Mouse (Mus musculus) spleen, embryonic (tissue): ENCODE measurements around the gene Reep6.

ENCODE experiments used
- CTCF ChIA-PET: fragments of 350-600 bp; sonication (Branson Sonifier 250); formaldehyde crosslinking; loops from one replicate; lab custom pipeline; 2022; lab: Charles Lee

Reep6 gene

DNA sequence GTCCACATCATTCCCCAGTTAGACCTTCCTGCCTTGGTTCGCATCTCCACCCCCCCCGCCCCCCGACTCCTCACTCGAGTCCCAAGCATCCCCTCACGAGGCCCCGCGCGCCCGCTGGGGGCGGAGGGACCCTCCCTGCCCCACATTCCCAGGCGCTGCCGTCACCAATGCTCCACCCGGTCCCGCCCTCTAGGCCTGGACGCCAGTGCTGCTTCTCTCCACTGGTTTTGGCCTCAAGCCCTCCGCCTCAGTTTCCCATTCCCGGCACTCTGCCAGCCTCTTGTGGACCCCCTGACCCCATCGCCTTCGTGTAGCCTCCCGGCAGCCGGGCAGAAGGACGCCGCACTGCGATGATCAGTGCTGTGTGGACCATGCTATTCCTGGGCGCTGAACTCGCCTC is 19.2 kb downstream of the Reep6 start:
- CTCF ChIA-PET: interaction anchor here (0.8 kb wide), 1 partner anchor 12 kb away, joined by 5 read pairs; no protein-coding TSS in a partner anchor

GRCm38 (mm10) chr10:80350292-80350691 is 20.5 kb downstream of the Reep6 start:
- CTCF ChIA-PET: interaction anchor here (0.6 kb wide), 2 partner anchors 36 to 459 kb away, joined by 3 read pairs; no protein-coding TSS in a partner anchor

DNA sequence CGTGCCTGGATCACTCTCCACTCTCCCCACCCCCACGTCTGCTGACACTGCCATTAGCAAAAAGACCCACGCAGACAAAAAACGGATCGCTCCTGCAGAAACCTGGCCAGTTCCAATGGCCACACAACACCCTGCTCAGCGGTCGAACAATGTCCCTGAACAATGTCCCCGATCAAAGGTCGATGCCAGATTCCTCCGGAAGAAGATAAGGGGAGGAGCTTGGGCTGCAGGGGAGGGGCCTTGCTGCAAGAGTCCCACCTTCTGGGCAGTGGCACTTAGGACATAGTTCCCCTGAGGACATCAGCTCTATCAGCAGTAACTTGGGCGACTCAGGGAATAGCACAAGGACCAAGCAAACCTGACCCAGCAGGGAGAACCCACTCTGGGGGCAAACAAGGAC is 22.1 kb downstream of the Reep6 start:
- CTCF ChIA-PET: no interaction called here

GRCm38 (mm10) chr10:80352727-80353126 is 23.0 kb downstream of the Reep6 start:
- CTCF ChIA-PET: no interaction called here

GRCm38 (mm10) chr10:80355431-80355830 is 25.7 kb downstream of the Reep6 start:
- CTCF ChIA-PET: no interaction called here

DNA sequence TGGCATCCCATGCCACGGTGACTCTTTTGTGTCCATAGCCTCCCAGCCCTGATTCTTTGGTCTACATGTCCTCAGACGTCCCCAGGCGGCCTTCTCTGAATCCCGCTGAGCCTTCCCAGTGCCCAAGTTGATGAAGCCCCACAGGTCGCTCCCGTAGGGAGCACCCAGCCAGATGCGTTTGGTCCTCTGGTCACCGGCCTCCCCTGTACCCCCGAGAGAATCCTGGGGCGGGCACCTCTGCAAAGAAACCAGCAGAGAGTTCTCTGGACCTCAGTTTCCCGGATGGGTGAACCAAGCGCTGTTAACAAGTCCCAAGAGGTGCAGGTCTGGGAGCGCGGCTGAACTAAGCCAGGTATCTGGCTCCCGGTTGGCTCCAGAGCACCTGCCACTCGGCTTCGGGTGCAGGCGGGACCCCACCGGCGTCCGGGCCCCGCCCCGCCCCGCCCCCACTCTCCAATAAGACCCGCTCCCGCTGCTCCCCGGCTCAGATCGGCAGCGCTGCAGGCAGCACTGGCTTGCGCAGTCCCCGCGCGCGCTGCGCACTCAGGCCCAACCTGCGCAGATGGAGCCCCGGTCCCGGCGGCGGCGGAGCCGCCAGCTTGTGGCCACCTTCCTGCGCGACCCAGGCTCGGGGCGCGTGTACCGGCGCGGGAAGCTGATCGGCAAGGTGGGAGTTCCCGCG is 26.4 kb downstream of the Reep6 start, which contains the start of gene Plk5:
TSS of gene Plk5 (plus strand) at position 459 of the 682 bp plus-strand sequence.
- CTCF ChIA-PET: no interaction called here

- CTCF ChIA-PET: no interaction called here
Measured at GRCm38 (mm10) chr10:80356737-80357136, 27.0 kb downstream of the Reep6 start.

DNA sequence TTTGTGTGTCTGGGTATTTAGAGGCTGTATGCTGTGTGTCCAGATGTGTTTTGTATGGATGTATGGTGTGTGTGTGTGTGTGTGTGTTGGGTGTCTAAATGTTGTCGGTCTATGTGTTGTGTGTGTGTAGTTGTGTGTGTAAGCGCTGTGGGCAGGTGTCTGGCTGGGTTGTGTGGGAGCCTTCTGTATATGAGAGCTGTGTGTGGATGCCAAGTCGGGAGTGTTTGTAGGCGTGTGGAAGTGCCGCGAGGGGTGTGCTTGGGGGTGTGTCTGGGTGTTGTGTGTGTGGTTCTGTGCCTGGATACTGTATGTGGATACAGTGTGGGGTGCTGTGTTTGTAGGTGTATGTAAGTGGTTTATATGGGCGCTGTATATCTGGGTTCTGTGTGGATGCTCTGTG is 27.6 kb downstream of the Reep6 start:
- CTCF ChIA-PET: no interaction called here

DNA sequence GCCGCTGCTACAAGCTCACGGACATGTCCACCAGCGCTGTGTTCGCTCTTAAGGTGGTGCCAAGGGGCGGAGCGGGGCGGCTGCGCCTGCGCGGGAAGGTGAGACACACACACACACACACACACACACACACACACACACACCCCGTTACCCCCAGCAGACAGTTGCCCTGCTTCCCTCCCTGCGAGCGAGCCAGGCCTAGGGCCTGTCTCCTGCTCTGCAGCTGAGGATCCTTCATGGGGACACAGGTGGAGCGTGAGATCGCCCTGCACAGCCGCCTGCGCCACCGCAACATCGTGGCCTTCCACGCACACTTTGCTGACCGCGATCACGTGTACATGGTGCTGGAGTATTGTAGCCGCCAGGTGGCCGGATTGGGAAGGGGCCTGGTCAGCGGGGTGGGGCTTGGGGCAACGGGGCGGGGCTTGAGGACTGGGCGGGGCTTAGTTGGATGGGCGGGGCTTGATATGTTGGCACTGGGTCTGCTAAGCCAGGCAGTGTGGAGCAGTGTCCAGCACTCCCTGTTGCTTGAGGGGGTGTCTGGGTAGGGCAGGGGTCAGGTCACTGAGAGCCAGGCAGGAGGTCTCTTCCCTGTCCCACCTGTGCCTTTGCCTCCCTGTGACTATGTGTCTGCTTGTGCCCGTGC is 28.4 kb downstream of the Reep6 start:
- CTCF ChIA-PET: interaction anchor here (0.7 kb wide), 1 partner anchor 11 kb away, joined by 3 read pairs; no protein-coding TSS in a partner anchor

- CTCF ChIA-PET: no interaction called here
Measured at GRCm38 (mm10) chr10:80363734-80364133, 34.0 kb downstream of the Reep6 start.

GRCm38 (mm10) chr10:80365736-80366135 is 36.0 kb downstream of the Reep6 start:
- CTCF ChIA-PET: interaction anchor here (0.7 kb wide), 1 partner anchor 931 kb away, joined by 3 read pairs; no protein-coding TSS in a partner anchor

DNA sequence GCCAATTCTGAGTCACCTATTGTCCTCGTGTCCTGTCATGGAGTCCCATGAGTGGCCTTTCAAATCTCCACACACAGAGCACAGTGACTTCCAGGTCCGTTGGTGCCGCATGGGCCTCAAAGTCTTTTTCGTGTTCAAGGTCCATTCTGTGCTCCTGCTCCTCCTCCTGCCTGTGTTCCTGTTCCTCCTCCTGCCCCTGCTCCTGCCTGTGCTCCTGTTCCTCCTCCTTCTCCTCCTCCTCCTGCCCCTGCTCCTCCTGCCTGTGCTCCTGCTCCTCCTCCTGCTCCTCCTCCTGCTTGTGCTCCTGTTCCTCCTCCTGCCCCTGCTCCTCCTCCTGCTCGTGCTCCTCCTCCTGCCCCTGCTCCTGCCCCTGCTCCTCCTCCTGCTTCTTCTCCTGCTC is 38.2 kb downstream of the Reep6 start:
- CTCF ChIA-PET: interaction anchor here (0.7 kb wide), 1 partner anchor 21 kb away, joined by 3 read pairs; no protein-coding TSS in a partner anchor

DNA sequence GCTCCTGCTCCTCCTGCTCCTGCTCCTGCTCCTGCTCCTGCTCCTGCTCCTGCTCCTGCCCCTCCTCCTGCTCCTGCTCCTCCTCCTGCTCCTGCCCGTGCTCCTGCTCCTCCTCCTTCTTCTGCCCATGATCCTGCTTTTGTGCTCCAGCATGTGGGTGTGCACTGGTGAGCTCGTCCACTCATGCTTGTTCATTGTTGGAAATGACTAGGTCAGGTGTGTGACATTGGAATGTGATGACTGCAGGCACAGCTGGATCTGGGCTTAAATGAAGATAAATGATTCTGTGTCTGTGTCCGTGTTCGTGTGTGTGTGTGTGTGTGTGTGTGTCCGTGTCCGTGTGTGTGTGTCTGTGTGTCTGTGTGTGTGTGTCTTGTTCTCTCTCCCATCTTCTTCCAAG is 38.6 kb downstream of the Reep6 start:
- CTCF ChIA-PET: interaction anchor here (0.7 kb wide), 1 partner anchor 21 kb away, joined by 3 read pairs; no protein-coding TSS in a partner anchor

- CTCF ChIA-PET: interaction anchor here (0.5 kb wide), 1 partner anchor 793 kb away, joined by 3 read pairs; no protein-coding TSS in a partner anchor
Measured at GRCm38 (mm10) chr10:80369995-80370747, 40.4 kb downstream of the Reep6 start.

DNA sequence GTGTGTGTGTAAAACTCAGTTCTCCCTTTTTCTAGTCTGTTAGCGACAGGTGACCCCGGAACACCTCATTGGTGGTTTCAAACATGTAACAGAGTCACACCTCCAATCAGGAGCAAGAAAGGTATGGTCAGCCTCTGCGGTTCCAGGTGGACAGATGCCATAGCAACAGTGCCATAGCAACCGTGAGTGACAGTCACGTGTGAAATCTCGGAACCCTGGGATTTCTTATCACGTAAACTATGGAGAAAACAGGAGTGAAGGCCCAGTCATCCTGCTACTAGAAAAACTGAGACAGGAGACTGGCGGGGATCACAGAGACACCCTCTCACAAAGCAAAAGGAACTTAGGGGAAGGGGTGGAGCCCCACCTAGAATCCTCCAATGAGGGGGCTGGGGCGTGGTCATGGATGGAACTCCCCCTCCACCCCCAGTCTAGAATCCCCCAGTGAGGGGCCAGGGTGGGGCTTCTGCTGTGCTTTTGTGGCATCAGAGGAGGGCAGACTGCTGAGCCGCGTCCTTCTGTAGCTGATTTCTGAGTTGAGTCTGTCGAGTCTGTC is 41.7 kb downstream of the Reep6 start:
- CTCF ChIA-PET: no interaction called here

- CTCF ChIA-PET: no interaction called here
Measured at GRCm38 (mm10) chr10:80371983-80372382, 42.2 kb downstream of the Reep6 start.

DNA sequence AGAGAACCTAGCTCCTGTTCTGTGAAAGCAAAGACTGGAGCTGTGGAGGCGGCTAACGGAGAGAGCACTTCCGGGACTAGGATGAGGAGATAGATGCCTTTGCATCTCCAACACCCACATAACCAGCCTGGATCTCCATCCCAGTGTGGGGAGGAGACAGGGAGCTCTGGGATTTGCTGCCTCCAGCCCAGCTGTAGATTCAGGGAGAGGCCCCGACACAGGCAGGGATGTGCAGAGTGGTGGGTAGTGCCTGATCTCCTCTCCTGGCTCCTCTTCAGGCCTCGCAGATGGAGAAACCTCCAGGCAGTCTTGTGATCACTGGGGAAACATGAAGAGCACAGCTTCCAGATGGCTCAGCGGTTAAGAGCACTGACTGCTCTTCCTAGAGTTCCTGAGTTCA is 43.0 kb downstream of the Reep6 start:
- CTCF ChIA-PET: interaction anchor here (0.6 kb wide), 1 partner anchor 134 kb away, joined by 12 read pairs; no protein-coding TSS in a partner anchor

GRCm38 (mm10) chr10:80374063-80374462 is 44.3 kb downstream of the Reep6 start:
- CTCF ChIA-PET: interaction anchor here (0.7 to 1.2 kb wide), 3 partner anchors 14 to 793 kb away, joined by 3 to 4 read pairs (median 4); no protein-coding TSS in a partner anchor

DNA sequence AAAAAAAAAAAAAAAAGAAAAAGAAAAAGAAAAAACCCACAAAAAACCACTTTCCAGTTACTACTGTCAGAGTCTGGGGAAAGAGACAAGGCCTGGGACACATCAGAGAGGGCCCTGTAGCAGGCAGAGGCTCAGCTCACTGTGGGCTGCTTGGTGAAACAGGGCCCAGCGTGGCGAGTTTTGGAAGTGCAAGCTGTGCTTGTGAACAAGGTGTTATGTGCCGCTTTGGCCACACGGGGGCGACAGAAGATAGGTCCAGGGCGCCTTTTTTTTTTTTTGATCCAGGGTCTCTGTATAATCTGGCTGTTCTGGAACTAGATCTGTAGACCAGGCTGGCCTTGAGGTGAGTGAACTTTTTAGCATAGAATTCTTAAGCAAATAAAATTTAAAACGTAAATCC is 46.4 kb downstream of the Reep6 start:
- CTCF ChIA-PET: interaction anchor here (1.1 kb wide), 1 partner anchor 8 kb away, joined by 14 read pairs; no protein-coding TSS in a partner anchor

DNA sequence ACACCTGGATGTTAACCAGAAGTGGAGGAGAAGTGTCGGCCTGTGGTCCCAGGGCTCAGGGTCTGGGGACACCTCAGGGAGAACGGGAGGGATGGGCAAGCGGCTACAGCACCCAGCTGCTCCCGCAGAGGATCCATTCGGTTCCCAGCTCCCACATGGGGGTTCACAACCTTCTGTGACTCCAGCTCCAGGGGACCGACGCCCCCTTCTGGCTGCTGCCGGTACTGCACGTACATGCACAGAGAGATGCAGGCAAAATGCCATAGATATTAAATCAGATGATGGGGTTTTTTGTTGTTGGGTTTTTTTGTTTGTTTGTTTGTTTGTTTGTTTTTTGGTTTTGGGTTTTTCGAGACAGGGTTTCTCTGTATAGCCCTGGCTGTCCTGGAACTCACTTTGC is 48.0 kb downstream of the Reep6 start:
- CTCF ChIA-PET: interaction anchor here (0.5 kb wide), 1 partner anchor 203 kb away, joined by 4 read pairs; no protein-coding TSS in a partner anchor
